Mouse (Mus musculus): Measurements from ENCODE around the gene Gm19402. TPM values are rescaled to one million over a fixed set of nuclear protein-coding genes. Genes with fewer than 3 reads are reported as not detected.
"Not testable (repeated sequence)": the region's sequence is repeated elsewhere in the genome, so short reads cannot be mapped to it uniquely, and the experiment has no call there.

Gm19402 gene
- polyA plus RNA-seq, 1 experiment from 2014 or later: not detected

- H3K9ac ChIP-seq (ENCODE audit: low read depth, low read length): no peak overlapping the region
- no peak overlapping the region for H3K4me3 ChIP-seq (ENCODE audit: low read depth, low read length)
- ATAC-seq (ENCODE audit: low read depth): no peak
- no peak overlapping the region for H3K4me2 ChIP-seq (ENCODE audit: low read depth, low read length)
- no peaks in the 10 kb centered on the region for H3K4me1 ChIP-seq (ENCODE audit: control insufficient read depth, insufficient read depth, low read length)
- 46% methylated on average over 4 of the region's 4 CpGs for WGBS
- H3K9me3 ChIP-seq (ENCODE audit: control insufficient read depth, low read length): peaks cover 7% of the 10 kb centered on the region; the same call in 1 of the 2 replicates
- no peaks in the 10 kb centered on the region for H3K27me3 ChIP-seq (replicated peaks; ENCODE audit: control insufficient read depth, insufficient read depth, low read length)
- no peak for DNase-seq (ENCODE audit: low spot score)
- no peak overlapping the region for H3K27ac ChIP-seq (replicated peaks; ENCODE audit: low read depth, low read length)
- no peaks in the 10 kb centered on the region for H3K36me3 ChIP-seq (ENCODE audit: control insufficient read depth, insufficient read depth, low read length)
Observed at GRCm38 (mm10) chr10:77713734-77714133, 23.2 kb upstream of the Gm19402 start.

- H3K27ac ChIP-seq (replicated peaks; ENCODE audit: low read depth, low read length); H3K4me2 ChIP-seq (ENCODE audit: low read depth, low read length); DNase-seq (ENCODE audit: low spot score); H3K9ac ChIP-seq (ENCODE audit: low read depth, low read length); H3K4me3 ChIP-seq (ENCODE audit: low read depth, low read length); H3K27me3 ChIP-seq (replicated peaks; ENCODE audit: control insufficient read depth, insufficient read depth, low read length); H3K4me1 ChIP-seq (ENCODE audit: control insufficient read depth, insufficient read depth, low read length); ATAC-seq (ENCODE audit: low read depth); H3K36me3 ChIP-seq (ENCODE audit: control insufficient read depth, insufficient read depth, low read length): not testable (repeated sequence)
- peaks cover 11% of the 10 kb centered on the region; the same call in 1 of the 2 replicates for H3K9me3 ChIP-seq (ENCODE audit: control insufficient read depth, low read length)
Observed at GRCm38 (mm10) chr10:77711157-77711556, 20.6 kb upstream of the Gm19402 start, which contains the start of gene Gm10024. TSS of gene Gm10024 (plus strand) at chr10:77711457.

GRCm38 (mm10) chr10:77709831-77710230 lies 19.3 kb upstream of the Gm19402 start:
- H3K9me3 ChIP-seq (ENCODE audit: control insufficient read depth, low read length): peaks cover 11% of the 10 kb centered on the region; the same call in 1 of the 2 replicates
- H3K27ac ChIP-seq (replicated peaks; ENCODE audit: low read depth, low read length): no peak overlapping the region
- no peaks in the 10 kb centered on the region for H3K36me3 ChIP-seq (ENCODE audit: control insufficient read depth, insufficient read depth, low read length)
- 77% methylated on average over 3 of the region's 3 CpGs for WGBS
- no peak overlapping the region for H3K9ac ChIP-seq (ENCODE audit: low read depth, low read length)
- H3K4me3 ChIP-seq (ENCODE audit: low read depth, low read length): no peak overlapping the region
- no peak for ATAC-seq (ENCODE audit: low read depth)
- no peak for DNase-seq (ENCODE audit: low spot score)
- H3K27me3 ChIP-seq (replicated peaks; ENCODE audit: control insufficient read depth, insufficient read depth, low read length): no peaks in the 10 kb centered on the region
- H3K4me1 ChIP-seq (ENCODE audit: control insufficient read depth, insufficient read depth, low read length): no peaks in the 10 kb centered on the region
- no peak overlapping the region for H3K4me2 ChIP-seq (ENCODE audit: low read depth, low read length)

- no peak within 1 kb of the TSS for H3K27ac ChIP-seq (replicated peaks; ENCODE audit: low read depth, low read length)
- no peaks in the 10 kb centered on the region for H3K36me3 ChIP-seq (ENCODE audit: control insufficient read depth, insufficient read depth, low read length)
- H3K27me3 ChIP-seq (replicated peaks; ENCODE audit: control insufficient read depth, insufficient read depth, low read length): no peaks in the 10 kb centered on the region
- peaks cover 21% of the 10 kb centered on the region for H3K9me3 ChIP-seq (ENCODE audit: control insufficient read depth, low read length)
- H3K9ac ChIP-seq (ENCODE audit: low read depth, low read length): no peak within 1 kb of the TSS
- H3K4me1 ChIP-seq (ENCODE audit: control insufficient read depth, insufficient read depth, low read length): no peaks in the 10 kb centered on the region
- DNase-seq (ENCODE audit: low spot score): no peak
- H3K4me3 ChIP-seq (ENCODE audit: low read depth, low read length): no peak within 1 kb of the TSS
- ATAC-seq (ENCODE audit: low read depth): no peak
- 95% methylated on average over 1 of the region's 1 CpGs for WGBS
- H3K4me2 ChIP-seq (ENCODE audit: low read depth, low read length): no peak within 1 kb of the TSS
Observed at GRCm38 (mm10) chr10:77706326-77706725, 15.8 kb upstream of the Gm19402 start, which contains the start of gene Gm10272. TSS of gene Gm10272 (plus strand) at chr10:77706626.

- Histone ChIP-seq H3K27ac (replicated peaks; ENCODE audit: low read depth, low read length) (no peak within 1 kb of the TSS), H3K9me3 (ENCODE audit: control insufficient read depth, low read length) (no peaks in the 10 kb centered on the region), H3K9ac (ENCODE audit: low read depth, low read length) (no peak within 1 kb of the TSS), H3K4me2 (ENCODE audit: low read depth, low read length) (no peak within 1 kb of the TSS), H3K36me3 (ENCODE audit: control insufficient read depth, insufficient read depth, low read length) (no peaks in the 10 kb centered on the region), H3K27me3 (replicated peaks; ENCODE audit: control insufficient read depth, insufficient read depth, low read length) (no peaks in the 10 kb centered on the region), H3K4me1 (ENCODE audit: control insufficient read depth, insufficient read depth, low read length) (no peaks in the 10 kb centered on the region), H3K4me3 (ENCODE audit: low read depth, low read length) (no peak within 1 kb of the TSS)
- 55% methylated on average over 4 of the region's 4 CpGs for WGBS
- DNase-seq (ENCODE audit: low spot score) (no peak), ATAC-seq (ENCODE audit: low read depth) (no peak)
Observed at GRCm38 (mm10) chr10:77697133-77697532, 6.6 kb upstream of the Gm19402 start, which contains the start of gene Gm9508. TSS of gene Gm9508 (minus strand) at chr10:77697233.

DNA sequence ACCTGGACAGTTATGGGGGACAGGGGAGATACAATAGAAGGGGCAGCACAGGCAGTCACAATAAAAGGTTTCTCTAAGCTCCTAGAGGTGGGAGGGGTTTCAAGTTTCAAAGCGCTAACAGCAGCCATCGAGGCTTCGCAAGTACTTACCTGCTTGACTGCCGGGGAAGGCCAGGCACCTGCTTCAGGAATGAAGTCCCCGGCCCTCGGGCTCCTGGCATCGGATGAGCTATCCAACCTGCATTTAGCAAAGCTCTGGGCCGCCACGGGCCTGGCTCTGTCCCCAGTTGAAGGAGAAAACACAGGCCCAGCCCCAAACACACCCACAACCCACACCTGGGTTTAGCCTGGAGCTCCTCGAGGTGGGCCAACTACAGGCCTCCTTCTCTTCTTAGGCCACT lies 3.5 kb downstream of the Gm19402 start:
- 24% methylated on average over 10 of the region's 10 CpGs for WGBS
- H3K27ac ChIP-seq (replicated peaks; ENCODE audit: low read depth, low read length): no peak overlapping the region
- H3K4me3 ChIP-seq (ENCODE audit: low read depth, low read length): no peak overlapping the region
- H3K9me3 ChIP-seq (ENCODE audit: control insufficient read depth, low read length): no peaks in the 10 kb centered on the region
- H3K27me3 ChIP-seq (replicated peaks; ENCODE audit: control insufficient read depth, insufficient read depth, low read length): peaks cover 31% of the 10 kb centered on the region
- ATAC-seq (ENCODE audit: low read depth) (peak; percentile 49; the same call in 1 of the 2 replicates), DNase-seq (ENCODE audit: low spot score) (peak; percentile 78)
- H3K4me1 ChIP-seq (ENCODE audit: control insufficient read depth, insufficient read depth, low read length): no peaks in the 10 kb centered on the region
- no peak overlapping the region for H3K9ac ChIP-seq (ENCODE audit: low read depth, low read length)
- peak overlapping the region; percentile 29; the same call in 1 of the 2 replicates for H3K4me2 ChIP-seq (ENCODE audit: low read depth, low read length)
- no peaks in the 10 kb centered on the region for H3K36me3 ChIP-seq (ENCODE audit: control insufficient read depth, insufficient read depth, low read length)

- no peaks in the 10 kb centered on the region for H3K4me1 ChIP-seq (ENCODE audit: control insufficient read depth, insufficient read depth, low read length)
- DNase-seq (ENCODE audit: low spot score) (peak; percentile 65), ATAC-seq (ENCODE audit: low read depth) (peak; percentile 42; the same call in 1 of the 2 replicates)
- peaks cover 31% of the 10 kb centered on the region for H3K27me3 ChIP-seq (replicated peaks; ENCODE audit: control insufficient read depth, insufficient read depth, low read length)
- H3K4me2 ChIP-seq (ENCODE audit: low read depth, low read length): peak within 1 kb of the TSS; percentile 29
- WGBS: 9% methylated on average over 21 of the region's 22 CpGs
- H3K9ac ChIP-seq (ENCODE audit: low read depth, low read length): no peak within 1 kb of the TSS
- H3K36me3 ChIP-seq (ENCODE audit: control insufficient read depth, insufficient read depth, low read length): no peaks in the 10 kb centered on the region
- H3K9me3 ChIP-seq (ENCODE audit: control insufficient read depth, low read length): no peaks in the 10 kb centered on the region
- no peak within 1 kb of the TSS for H3K27ac ChIP-seq (replicated peaks; ENCODE audit: low read depth, low read length)
- peak within 1 kb of the TSS; percentile 5; the same call in 1 of the 2 replicates for H3K4me3 ChIP-seq (ENCODE audit: low read depth, low read length)
Observed at GRCm38 (mm10) chr10:77685895-77686664, 4.5 kb downstream of the Gm19402 start, which contains the start of gene Tspear. TSS of gene Tspear (plus strand) at chr10:77686569.

GRCm38 (mm10) chr10:77684181-77684580 lies 6.4 kb downstream of the Gm19402 start:
- H3K4me3 ChIP-seq (ENCODE audit: low read depth, low read length): no peak overlapping the region
- no peaks in the 10 kb centered on the region for H3K36me3 ChIP-seq (ENCODE audit: control insufficient read depth, insufficient read depth, low read length)
- DNase-seq (ENCODE audit: low spot score): peak; percentile 37
- 15% methylated on average over 8 of the region's 8 CpGs for WGBS
- ATAC-seq (ENCODE audit: low read depth): no peak
- H3K9ac ChIP-seq (ENCODE audit: low read depth, low read length): no peak overlapping the region
- no peaks in the 10 kb centered on the region for H3K9me3 ChIP-seq (ENCODE audit: control insufficient read depth, low read length)
- peaks cover 31% of the 10 kb centered on the region for H3K27me3 ChIP-seq (replicated peaks; ENCODE audit: control insufficient read depth, insufficient read depth, low read length)
- no peaks in the 10 kb centered on the region for H3K4me1 ChIP-seq (ENCODE audit: control insufficient read depth, insufficient read depth, low read length)
- no peak overlapping the region for H3K4me2 ChIP-seq (ENCODE audit: low read depth, low read length)
- no peak overlapping the region for H3K27ac ChIP-seq (replicated peaks; ENCODE audit: low read depth, low read length)

Data from embryonic facial prominence, embryonic 14.5 days (tissue).